Mouse (Mus musculus) G1E (cell line): ENCODE data around the gene Nfic.

ENCODE experiments used
- CTCF ChIP-seq: IDR thresholded peaks from 2 replicates; pipeline ENCODE4 v1.5.1; 2012; ENCODE audit warnings: low read depth, low read length, inconsistent platforms, mixed read lengths
- GATA1 ChIP-seq: IDR thresholded peaks from 2 replicates; pipeline ENCODE4 v1.6.1; 2012; ENCODE audit warnings: borderline replicate concordance, low read length, inconsistent platforms, mixed read lengths

- TF ChIP-seq GATA1 (no peak), CTCF (no peak)
These were observed 9.2 kb upstream of the Nfic start for GRCm38 (mm10) chr10:81464405-81465264.
